ENCODE assay signal across 22 mouse cellular contexts in genomic region chr9:89195483-89195882, GRCm38 (mm10). TPM values are rescaled to one million over a fixed set of nuclear protein-coding genes. Genes with fewer than 3 reads are reported as not detected.
DNase-seq lines count a peak whose midpoint lies in the region; ATAC-seq and TF ChIP-seq lines count a peak whose summit lies in the region.
"Not testable (repeated sequence)": the region's sequence is repeated elsewhere in the genome, so short reads cannot be mapped to it uniquely, and the experiment has no call there.
"Had no signal": no experiment of that assay in that cellular context is flagged by ENCODE, and none has a peak within 500 bp of the region (broad histone marks: within the 10 kb centered on the region; RNA-seq: fewer than 3 reads in every experiment).

No protein-coding gene starts in this region.

- not testable (repeated sequence) for H3K27ac ChIP-seq in liver, postnatal 0 days (ENCODE audit: low read depth)

- not testable (repeated sequence) for H3K9me3 ChIP-seq in liver, postnatal 0 days (ENCODE audit: low read length)

- not testable (repeated sequence) for TF ChIP-seq CTCF in liver, postnatal 0 days (IDR thresholded peaks at IDR 0.05; ENCODE audit: low read depth)

- peak; percentile 77 for ATAC-seq in common myeloid progenitor, adult 5-6 weeks (replicated peaks; ENCODE audit: low read depth, poor library complexity, severe bottlenecking)
- peak; percentile 81 for ATAC-seq in granulocyte monocyte progenitor cell, adult 5-6 weeks (replicated peaks; ENCODE audit: poor library complexity, severe bottlenecking)
- ATAC-seq in hematopoietic stem cell, adult 5-6 weeks (replicated peaks in 1 of 2; ENCODE audit: insufficient read depth in 1 of 2, low FRiP score in 2 of 2, low TSS enrichment in 1 of 2, low read depth in 1 of 2, poor library complexity in 2 of 2, severe bottlenecking in 2 of 2): peak; percentile 63 to 70
- peak; percentile 40 for ATAC-seq in liver, postnatal 0 days
- ATAC-seq in megakaryocyte, adult 5-6 weeks (ENCODE audit: poor library complexity, severe bottlenecking): peak; percentile 67
- peak; percentile 74 for ATAC-seq in megakaryocyte progenitor cell, adult 5-6 weeks (replicated peaks; ENCODE audit: poor library complexity)
- peak; percentile 57 for ATAC-seq in monocyte, adult 5-6 weeks (replicated peaks; ENCODE audit: insufficient number of reproducible peaks, low FRiP score, low TSS enrichment, poor library complexity, severe bottlenecking)
- ATAC-seq in neutrophil, adult 5-6 weeks (ENCODE audit: extremely low read depth, insufficient number of reproducible peaks, low FRiP score, poor library complexity, severe bottlenecking): peak; percentile 66

- TF ChIP-seq EP300 in liver, postnatal 0 days (IDR thresholded peaks at IDR 0.05; ENCODE audit: low read depth): not testable (repeated sequence)

- H3K4me3 ChIP-seq in liver, postnatal 0 days (ENCODE audit: low read depth, low read length): not testable (repeated sequence)

- H3K27me3 ChIP-seq in liver, postnatal 0 days (ENCODE audit: insufficient read depth, low read length): not testable (repeated sequence)

- H3K36me3 ChIP-seq in liver, postnatal 0 days (replicated peaks; ENCODE audit: insufficient read depth, low read length): not testable (repeated sequence)

- not testable (repeated sequence) for H3K4me1 ChIP-seq in liver, postnatal 0 days (ENCODE audit: insufficient read depth)

- not testable (repeated sequence) for H3K9ac ChIP-seq in liver, postnatal 0 days (replicated peaks)

- not testable (repeated sequence) for H3K4me2 ChIP-seq in liver, postnatal 0 days (ENCODE audit: low read depth, low read length)

- not testable (repeated sequence) for DNase-seq in liver, postnatal 0 days

RNA-seq across cellular contexts. Expression of gene Bcl2a1b, which starts 3.5 kb away (rescaled TPM):
- total RNA-seq in common myeloid progenitor, adult 5-6 weeks (2017): 1.6 TPM in 1 of 2 replicates, not detected in the other
- not detected in 2 replicates for total RNA-seq in granulocyte monocyte progenitor cell, adult 5-6 weeks (2014; fragmentation: Nextera tagmentation)
- total RNA-seq in granulocyte monocyte progenitor cell, adult 5-6 weeks (2017): 3.0 TPM in 1 of 2 replicates, not detected in the other
- 1.4 and 2.4 TPM in 2 replicates for total RNA-seq in hematopoietic stem cell, adult 5-6 weeks (2017)
- polyA plus RNA-seq in liver, postnatal 0 days (2015; fragmentation: Nextera tagmentation; extraction: Ambion mirVana): 5.2 and 7.3 TPM in 2 replicates
- 5.4 TPM in 2 replicates for total RNA-seq in megakaryocyte, adult 5-6 weeks (2015)
- total RNA-seq in megakaryocyte, adult 5-6 weeks (2017): 7.6 and 9.9 TPM in 2 replicates
- 0.90 TPM in 1 of 2 replicates, not detected in the other for total RNA-seq in megakaryocyte progenitor cell, adult 5-6 weeks (2015)
- total RNA-seq in megakaryocyte progenitor cell, adult 5-6 weeks (2017): 0.83 and 1.3 TPM in 2 replicates
- total RNA-seq in monocyte, adult 5-6 weeks (2017): 467 to 840 TPM (median 592 TPM) in 3 replicates
- 42.9 and 65.7 TPM in 2 replicates for total RNA-seq in neutrophil, adult 5-6 weeks (2017)
- total RNA-seq: G1E, MEL had no signal
- polyA plus RNA-seq: C2C12, G1E, Patski had no signal

RNA-seq across cellular contexts. Expression of gene Gm29094, which starts 3.7 kb away (rescaled TPM):
- total RNA-seq in common myeloid progenitor, adult 5-6 weeks (2017): not detected in 2 replicates
- not detected in 2 replicates for total RNA-seq in granulocyte monocyte progenitor cell, adult 5-6 weeks (2014; fragmentation: Nextera tagmentation)
- 1.1 TPM in 1 of 2 replicates, not detected in the other for total RNA-seq in granulocyte monocyte progenitor cell, adult 5-6 weeks (2017)
- total RNA-seq in hematopoietic stem cell, adult 5-6 weeks (2017): not detected in 2 replicates
- 0.46 and 0.51 TPM in 2 replicates for polyA plus RNA-seq in liver, postnatal 0 days (2015; fragmentation: Nextera tagmentation; extraction: Ambion mirVana)
- total RNA-seq in megakaryocyte, adult 5-6 weeks (2015): 2.2 TPM in 1 of 2 replicates, not detected in the other
- total RNA-seq in megakaryocyte, adult 5-6 weeks (2017): 3.3 TPM in 1 of 2 replicates, not detected in the other
- 1.1 TPM in 1 of 2 replicates, not detected in the other for total RNA-seq in megakaryocyte progenitor cell, adult 5-6 weeks (2015)
- not detected in 2 replicates for total RNA-seq in megakaryocyte progenitor cell, adult 5-6 weeks (2017)
- total RNA-seq in monocyte, adult 5-6 weeks (2017): 13.9 to 78.1 TPM (median 28.4 TPM) in 3 replicates
- total RNA-seq in neutrophil, adult 5-6 weeks (2017): 0.98 TPM in 1 of 2 replicates, not detected in the other
- total RNA-seq: adrenal gland, adult 18-20 months; adrenal gland, adult 2 months; adrenal gland, adult 8-10 months; adrenal gland, postnatal 10 days; adrenal gland, postnatal 14 days; adrenal gland, postnatal 25 days; adrenal gland, postnatal 36 days; adrenal gland, postnatal 4 days; ES-E14; MEL had no signal
- polyA plus RNA-seq: adrenal gland, adult 2 months; brain, embryonic 14.5 days; C2C12; G1E; Patski had no signal

RNA-seq across cellular contexts. Expression of gene Mthfs, which starts 15.0 kb away (rescaled TPM):
- 7.7 and 37.3 TPM in 2 replicates for total RNA-seq in common myeloid progenitor, adult 5-6 weeks (2017)
- total RNA-seq in granulocyte monocyte progenitor cell, adult 5-6 weeks (2014; fragmentation: Nextera tagmentation): 34.7 and 46.4 TPM in 2 replicates
- 11.1 and 33.7 TPM in 2 replicates for total RNA-seq in granulocyte monocyte progenitor cell, adult 5-6 weeks (2017)
- 8.2 and 60.7 TPM in 2 replicates for total RNA-seq in hematopoietic stem cell, adult 5-6 weeks (2017)
- 39.6 and 43.6 TPM in 2 replicates for polyA plus RNA-seq in liver, postnatal 0 days (2015; fragmentation: Nextera tagmentation; extraction: Ambion mirVana)
- 38.1 and 42.4 TPM in 2 replicates for total RNA-seq in megakaryocyte, adult 5-6 weeks (2015)
- 19.1 and 23.7 TPM in 2 replicates for total RNA-seq in megakaryocyte, adult 5-6 weeks (2017)
- total RNA-seq in megakaryocyte progenitor cell, adult 5-6 weeks (2015): 23.7 and 28.5 TPM in 2 replicates
- 12.5 and 13.8 TPM in 2 replicates for total RNA-seq in megakaryocyte progenitor cell, adult 5-6 weeks (2017)
- total RNA-seq in monocyte, adult 5-6 weeks (2017): 53.0 to 88.2 TPM (median 78.6 TPM) in 3 replicates
- total RNA-seq in neutrophil, adult 5-6 weeks (2017): 61.8 and 80.5 TPM in 2 replicates
